Mouse (Mus musculus): ENCODE data around the gene Elane. TPM values are rescaled to one million over a fixed set of nuclear protein-coding genes. Genes with fewer than 3 reads are reported as not detected.
"Not testable (repeated sequence)": the region's sequence is repeated elsewhere in the genome, so short reads cannot be mapped to it uniquely, and the experiment has no call there.

Gene Elane
- total RNA-seq, 2 experiments from 2014 or later: 1.9 TPM; not detected in 1

- peak; percentile 83 for DNase-seq
These were observed 2.6 kb upstream of the Elane start for GRCm38 (mm10) chr10:79883297-79884084.

- DNase-seq: peak; percentile 61
These were observed 1.6 kb upstream of the Elane start for GRCm38 (mm10) chr10:79884446-79884845.

- not testable (repeated sequence) for DNase-seq
These were observed 1.1 kb upstream of the Elane start for GRCm38 (mm10) chr10:79884938-79885337.

- no peak for DNase-seq
These were observed 564 bp downstream of the Elane start for GRCm38 (mm10) chr10:79886611-79887010.

- DNase-seq: no peak
These were observed 3.3 kb downstream of the Elane start for GRCm38 (mm10) chr10:79889386-79889785.

GRCm38 (mm10) chr10:79890670-79891069, 4.6 kb downstream of the Elane start, which contains the start of gene Cfd:
Gene Cfd (plus strand): TSS chr10:79890853.
- DNase-seq: no peak

- DNase-seq: peak; percentile 83
These were observed 6.5 kb downstream of the Elane start for GRCm38 (mm10) chr10:79892451-79893118.

GRCm38 (mm10) chr10:79896306-79896705, 10.3 kb downstream of the Elane start:
- no peak for DNase-seq

GRCm38 (mm10) chr10:79896814-79897213, 10.8 kb downstream of the Elane start:
- DNase-seq: no peak

GRCm38 (mm10) chr10:79897316-79898245, 11.5 kb downstream of the Elane start:
- DNase-seq: no peak

GRCm38 (mm10) chr10:79900951-79901410, 14.9 kb downstream of the Elane start:
- DNase-seq: no peak

GRCm38 (mm10) chr10:79906712-79907111, 20.7 kb downstream of the Elane start:
- no peak for DNase-seq

- no peak for DNase-seq
These were observed 21.4 kb downstream of the Elane start for GRCm38 (mm10) chr10:79907415-79907814.

GRCm38 (mm10) chr10:79908167-79909091, 22.4 kb downstream of the Elane start, which contains the start of gene Med16:
Gene Med16 (minus strand): TSS chr10:79908923.
- peak; percentile 94 for DNase-seq

GRCm38 (mm10) chr10:79909092-79909922, 23.3 kb downstream of the Elane start:
- no peak for DNase-seq

- no peak for DNase-seq
These were observed 24.5 kb downstream of the Elane start, which contains the start of gene Gm26602 for GRCm38 (mm10) chr10:79910556-79910955. Gene Gm26602 (plus strand): TSS chr10:79910856.

- no peak for DNase-seq
These were observed 26.4 kb downstream of the Elane start for GRCm38 (mm10) chr10:79912412-79912811.

GRCm38 (mm10) chr10:79914131-79914947, 28.3 kb downstream of the Elane start:
- no peak for DNase-seq

Measured in gastrocnemius, postnatal 10 days (tissue).